Mouse (Mus musculus): Measurements from ENCODE around the gene Proser2. TPM values are rescaled to one million over a fixed set of nuclear protein-coding genes. Genes with fewer than 3 reads are reported as not detected.
A peak's percentile ranks its signal among the peaks of the same experiment; 100 is the strongest.

The Proser2 gene
- 1 to 10 TPM; 2.2 to 2.3 TPM for total RNA-seq (2021)

DNA sequence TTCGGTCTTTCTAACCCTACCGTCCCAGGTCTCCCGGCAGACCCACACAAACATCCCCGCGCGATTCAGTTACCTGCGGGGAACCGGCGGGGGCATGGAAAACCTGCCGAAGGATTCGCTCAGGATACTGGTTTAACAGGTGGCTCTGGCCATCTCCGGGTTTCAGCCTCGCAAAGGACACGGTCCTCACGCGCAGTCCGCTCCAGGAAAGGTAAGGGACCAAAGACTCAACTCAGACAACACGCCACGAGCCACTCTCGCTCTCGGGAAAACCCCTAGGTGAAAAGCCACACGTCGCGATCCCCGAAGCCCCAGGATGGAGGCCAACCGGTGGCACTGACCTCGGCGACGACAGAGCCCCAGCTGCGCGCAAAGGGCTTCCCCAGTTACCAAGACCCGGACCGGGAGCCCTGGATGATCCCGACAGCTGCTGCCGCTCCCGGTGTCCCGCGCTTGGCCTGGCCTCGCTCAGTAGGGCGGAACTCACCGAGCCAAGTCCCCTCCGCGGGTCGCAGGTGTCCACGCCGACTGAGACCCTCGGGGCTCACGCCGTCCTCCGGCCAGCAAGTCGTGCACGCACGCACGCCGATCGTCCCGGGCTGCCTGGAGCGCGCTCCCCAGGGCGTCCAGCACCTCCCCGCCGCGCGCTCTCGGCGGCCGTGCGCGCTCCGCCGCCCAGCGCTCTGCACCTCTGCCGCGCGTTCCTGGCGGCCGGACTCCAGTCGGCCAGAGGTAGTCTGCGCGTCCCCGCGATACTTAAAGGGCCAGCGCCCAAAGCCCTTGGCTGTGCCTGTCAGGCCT lies at the start of gene Proser2:
Proser2 (minus strand) TSS at position 657 of the 801 bp plus-strand sequence.
- DNase-seq = peak; percentile 32 to 41

DNA sequence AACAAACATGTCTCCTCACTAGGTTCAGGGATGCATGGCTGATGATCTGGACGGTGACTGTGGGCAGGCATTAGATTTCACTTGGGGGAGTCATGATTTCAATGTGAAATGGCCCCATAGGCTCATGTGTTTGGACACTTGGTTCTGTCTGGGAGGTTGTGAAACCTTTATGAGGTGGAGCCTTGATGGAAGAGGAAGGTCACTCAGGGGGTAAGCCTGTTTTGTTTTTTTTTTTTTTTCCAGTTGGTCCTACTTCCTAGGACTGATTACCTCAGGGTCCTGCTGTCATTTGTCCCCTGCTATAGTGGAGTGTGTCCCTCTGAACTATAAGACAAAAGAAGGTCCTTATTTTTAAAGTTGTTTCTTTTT lies 49.7 kb upstream of the Proser2 start:
- no peak for DNase-seq

DNA sequence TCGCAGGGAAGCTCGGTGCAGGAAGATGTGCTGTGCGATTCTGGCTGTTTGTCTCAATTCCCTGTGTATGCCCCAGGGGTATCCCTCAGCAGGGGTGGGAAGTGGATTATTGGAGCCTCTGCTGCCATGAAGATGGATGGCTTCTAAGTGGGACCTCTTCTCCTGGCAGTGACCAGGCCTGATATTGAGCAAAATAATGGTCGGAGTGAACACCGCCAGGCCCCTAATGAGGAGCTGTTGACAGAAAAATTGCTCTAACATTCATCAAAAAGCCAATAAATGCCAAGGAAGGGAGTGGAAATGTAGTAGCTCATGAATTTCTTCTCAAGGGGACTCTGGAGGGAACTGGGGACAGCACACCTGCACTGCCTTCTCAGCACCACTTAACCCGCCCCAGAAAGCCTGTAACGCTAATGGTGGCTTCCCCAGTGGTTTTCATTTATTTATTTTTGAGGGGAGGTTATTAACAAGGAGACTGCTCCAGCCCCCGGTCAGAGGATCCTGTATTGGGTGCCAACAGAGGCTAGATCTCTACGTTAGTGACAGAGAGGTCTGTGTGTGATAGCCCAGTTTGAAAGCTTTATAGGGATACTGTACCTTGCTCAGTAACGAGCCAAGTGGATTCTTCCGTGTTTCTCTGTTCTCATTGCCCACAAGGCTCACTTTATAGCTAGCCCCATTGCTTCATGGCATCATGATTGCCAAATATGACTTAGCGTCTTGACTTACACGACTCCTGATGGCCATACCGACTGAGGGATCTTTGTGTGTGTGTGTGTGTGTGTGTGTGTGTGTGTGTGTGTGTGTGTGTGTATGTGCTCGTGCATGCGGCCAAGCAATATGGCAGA lies 49.1 kb upstream of the Proser2 start:
- DNase-seq = no peak

DNA sequence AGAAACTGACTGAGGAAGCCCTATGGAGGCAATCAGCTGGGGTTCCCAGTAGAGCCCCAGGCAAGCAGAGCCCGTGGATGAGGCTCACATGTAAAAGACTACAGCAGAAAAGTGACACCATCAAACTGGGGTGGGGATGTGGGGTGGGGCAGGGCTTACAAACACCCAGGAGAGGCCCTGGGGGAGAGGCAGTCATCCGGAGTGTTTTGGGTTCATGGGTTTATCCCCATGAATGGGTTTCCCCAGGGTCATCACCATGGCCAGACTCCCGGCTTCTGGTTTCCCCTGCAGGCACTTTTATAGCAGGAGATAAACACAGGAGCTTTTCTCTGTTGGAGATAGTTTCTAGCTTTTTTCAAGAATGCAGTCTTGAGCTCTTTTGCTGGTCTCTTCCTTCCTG lies 43.0 kb upstream of the Proser2 start:
- no peak for DNase-seq

DNA sequence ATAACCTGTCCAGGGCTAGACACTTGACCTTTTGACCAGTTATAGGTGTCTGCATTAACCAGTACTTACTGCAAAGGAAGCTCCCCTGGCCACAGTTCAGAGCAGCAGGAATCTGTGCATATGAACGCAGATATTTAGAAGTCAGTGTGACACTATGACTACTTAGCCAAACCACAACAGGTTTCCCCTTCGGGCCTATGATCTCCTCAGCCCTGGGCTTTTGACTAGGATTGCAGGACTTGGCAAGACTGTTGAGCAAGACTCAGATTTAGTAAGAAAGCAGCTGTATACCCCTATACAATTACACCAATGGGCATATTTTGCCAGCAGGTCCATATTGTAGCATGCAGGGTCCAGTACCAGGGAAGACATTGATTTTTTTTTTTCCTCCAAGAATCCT lies 38.5 kb upstream of the Proser2 start:
- no peak for DNase-seq

DNA sequence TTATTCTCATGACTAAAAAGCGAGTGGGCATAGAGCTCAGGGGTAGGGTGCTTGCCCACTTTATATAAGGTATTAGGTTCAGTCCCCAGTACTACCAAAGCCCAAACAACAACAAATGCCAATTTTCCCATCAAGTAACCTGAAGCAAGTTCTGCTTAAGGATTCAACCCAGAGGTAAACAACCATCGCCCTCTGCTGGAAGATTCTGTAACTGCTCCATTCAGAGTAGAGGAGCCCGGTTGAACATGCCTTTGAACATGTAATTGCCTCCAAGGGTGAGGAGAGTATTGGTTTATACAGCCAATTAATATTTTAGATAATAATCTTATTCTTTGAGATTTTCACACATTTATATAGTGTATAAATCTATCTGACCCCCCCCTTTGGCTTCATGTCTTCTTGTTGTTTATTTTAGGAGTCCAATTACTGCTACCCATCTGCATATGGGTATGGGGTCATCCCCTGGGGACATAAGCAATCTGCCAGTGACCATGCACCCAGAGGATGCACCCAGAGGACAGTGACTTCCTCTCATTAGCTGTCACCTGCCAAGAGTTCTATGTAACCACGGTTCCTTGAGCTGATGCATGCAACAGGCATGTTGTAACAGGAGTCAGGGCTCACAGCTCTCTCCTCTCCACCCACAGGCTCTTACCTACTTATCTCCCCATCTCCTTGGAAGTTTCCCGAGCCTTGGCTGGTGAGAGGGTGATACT lies 38.0 kb upstream of the Proser2 start:
- DNase-seq = peak; percentile 47 to 59

DNA sequence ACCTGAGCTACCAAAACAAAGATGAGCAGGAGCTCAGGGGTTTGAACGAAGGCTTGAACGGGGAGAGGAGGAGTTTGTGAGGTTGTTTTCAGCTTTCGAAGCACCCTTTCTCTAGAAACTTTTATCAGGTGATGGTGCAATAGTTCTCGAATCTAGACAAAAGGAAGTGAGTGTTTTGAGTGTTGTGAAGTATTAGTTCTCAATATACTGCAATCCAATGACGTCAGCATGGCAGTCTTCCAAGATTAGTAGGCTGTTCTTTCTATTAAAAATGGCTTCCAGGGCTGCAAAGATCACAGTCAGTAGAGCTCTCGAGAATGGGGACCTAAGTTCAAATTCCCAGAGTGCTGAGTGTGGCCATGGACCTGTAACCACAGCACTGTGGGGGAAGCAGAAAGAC lies 35.8 kb upstream of the Proser2 start:
- DNase-seq = no peak

DNA sequence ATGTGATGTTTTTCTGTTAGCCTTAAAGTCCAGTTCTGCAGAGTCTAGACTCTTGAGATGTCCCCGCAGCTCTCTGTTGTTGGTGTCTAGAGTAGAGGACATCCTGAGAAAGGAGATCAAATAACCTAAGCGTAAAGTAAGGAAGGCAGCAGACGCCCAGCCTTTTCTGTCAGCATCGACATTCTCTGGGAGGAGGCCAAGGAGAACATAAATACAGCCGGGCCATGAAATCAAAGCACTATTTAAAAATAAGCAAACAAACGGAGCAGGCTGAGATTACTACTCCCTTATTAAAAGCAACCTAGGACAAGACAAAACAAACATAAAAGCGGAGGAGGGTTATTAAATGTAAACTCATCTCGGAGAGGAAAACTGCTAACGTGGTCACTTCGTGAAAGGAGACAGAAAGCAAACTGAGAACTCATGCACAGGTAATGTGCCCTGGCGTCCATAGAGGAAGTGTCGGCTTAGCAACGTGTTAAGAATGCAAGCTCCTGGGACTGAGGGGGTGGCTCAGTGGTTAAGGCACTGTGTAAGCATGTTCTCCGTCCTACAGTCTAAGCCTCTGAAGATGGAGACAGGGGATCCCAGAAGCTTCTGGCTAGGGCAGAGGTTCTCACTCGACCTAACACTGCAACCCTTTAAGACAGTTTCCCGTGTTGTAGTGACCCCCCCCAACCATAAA lies 34.7 kb upstream of the Proser2 start:
- DNase-seq = no peak

DNA sequence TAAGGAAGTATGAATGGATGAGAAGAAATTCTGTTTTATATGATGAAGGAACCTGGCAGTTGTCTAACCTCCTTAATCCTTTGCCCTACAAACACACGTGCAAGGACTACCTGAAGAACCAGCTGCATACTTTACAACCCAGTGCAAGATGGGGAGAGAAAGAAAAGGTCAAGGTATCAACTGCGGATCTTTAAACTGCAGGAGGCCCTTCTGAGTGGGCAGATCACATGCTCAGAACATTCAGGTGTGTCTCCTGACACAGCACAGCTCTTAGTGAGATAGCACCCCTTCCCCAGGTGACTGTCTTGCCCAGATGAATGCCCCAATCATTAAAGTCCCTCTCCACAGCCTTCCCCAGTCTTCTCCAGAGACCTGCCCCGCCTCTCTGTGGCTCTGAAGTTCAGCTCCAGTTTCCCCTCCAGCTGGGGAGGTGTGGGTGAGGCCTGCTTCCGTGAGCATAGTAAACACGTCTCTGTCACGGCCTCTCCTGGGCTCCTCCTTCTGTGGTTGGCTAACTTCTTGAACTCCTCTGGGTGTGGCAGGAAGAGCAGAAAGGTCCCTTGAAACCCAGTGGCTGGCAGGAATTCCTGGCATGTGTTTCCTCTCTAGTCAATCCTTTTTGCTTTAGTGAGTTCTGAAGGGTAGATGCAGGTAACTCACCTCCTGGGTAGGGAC lies 32.5 kb upstream of the Proser2 start:
- no peak for DNase-seq

DNA sequence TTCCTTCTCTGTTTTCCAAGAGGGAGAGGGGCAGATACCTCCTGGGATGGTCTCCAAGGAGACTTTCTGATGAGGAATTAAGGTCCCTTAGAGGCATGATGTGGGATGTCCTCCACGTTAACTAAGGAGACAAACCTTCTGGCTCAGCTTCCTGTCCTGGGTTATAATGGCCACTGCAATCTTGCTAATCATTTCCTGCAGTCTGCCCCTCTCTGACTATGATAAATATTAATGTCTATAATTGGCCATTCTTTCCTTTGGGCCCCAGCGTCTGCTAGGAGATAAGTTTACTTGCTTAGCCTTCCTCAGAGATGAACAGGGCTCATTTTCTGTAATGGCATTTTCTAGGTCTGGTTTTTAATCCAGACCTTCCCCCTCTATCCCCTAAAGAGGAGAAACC lies 29.7 kb upstream of the Proser2 start:
- no peak for DNase-seq

DNA sequence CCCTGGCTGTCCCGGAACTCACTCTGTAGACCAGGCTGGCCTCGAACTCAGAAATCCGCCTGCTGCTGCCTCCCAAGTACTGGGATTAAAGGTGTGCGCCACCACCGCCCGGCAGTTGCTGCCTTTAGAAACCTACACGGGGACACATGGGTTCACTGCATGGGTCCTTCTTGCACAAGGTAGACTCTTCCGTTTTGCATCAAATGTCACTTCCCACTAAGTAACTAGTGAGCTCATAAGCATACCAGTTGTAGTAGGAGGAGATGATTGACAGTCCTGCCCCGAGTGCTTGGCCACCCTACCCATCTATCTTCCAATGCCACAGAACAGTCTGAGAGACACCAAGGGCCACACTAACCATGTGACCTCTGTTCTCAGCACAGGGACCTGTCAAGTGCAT lies 29.2 kb upstream of the Proser2 start:
- DNase-seq = no peak

DNA sequence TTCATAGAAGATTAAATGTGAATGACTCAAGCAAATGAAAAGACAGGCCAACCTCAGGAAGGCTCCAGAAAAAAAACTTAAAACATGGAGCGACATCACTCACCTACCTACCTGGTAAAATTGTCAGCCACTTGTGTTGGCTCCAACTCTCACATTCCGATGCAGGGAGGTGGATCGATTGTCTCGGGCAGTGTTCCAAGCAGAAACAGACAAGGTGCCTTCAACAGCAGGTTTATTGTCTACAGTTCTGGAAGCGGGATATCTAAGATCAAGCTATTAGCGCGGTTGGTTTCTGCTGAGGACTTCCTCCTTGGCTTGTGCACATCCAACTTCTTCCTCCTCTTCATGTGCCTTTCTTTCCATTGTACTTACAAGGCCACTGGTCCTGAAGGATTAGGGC lies 27.6 kb upstream of the Proser2 start:
- no peak for DNase-seq

DNA sequence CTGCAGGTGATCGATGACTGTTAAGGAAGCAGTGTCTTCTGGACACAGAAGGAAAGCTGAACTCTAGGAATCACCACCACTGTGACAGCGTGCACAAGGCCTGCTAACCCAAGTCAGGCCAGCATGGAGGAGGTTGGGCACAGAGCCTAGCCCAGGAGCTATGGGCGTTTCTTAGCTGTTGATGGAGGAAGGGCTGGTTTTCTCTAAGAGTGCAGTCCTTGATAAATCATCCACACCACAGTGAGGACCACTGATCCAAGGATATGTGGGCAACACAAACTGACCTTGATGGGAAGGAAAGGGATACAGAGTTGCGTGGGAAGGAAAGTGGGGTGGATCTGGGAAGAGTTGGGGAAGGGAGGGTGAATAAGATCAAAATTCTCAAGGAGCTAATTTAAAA lies 27.2 kb upstream of the Proser2 start:
- DNase-seq = no peak

DNA sequence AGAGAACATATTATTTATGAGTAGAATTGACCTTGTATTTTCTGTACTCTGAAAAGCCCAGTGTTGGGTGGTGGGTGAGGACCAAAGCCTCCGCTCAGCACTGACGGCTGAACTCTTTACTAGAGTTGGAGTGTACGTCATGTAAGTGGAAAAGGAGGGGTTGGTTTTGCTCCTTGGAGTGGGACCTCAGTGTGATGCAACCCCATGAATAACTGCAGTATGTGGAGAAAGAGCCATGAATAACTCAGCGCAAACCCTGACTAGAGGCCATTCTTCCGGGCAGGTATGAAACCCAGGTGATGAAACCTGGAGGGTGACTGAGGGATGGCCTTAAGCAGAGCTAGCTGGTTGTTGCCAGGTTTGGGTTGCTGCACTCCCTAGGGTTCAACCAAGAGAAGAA lies 19.8 kb upstream of the Proser2 start:
- DNase-seq = no peak

DNA sequence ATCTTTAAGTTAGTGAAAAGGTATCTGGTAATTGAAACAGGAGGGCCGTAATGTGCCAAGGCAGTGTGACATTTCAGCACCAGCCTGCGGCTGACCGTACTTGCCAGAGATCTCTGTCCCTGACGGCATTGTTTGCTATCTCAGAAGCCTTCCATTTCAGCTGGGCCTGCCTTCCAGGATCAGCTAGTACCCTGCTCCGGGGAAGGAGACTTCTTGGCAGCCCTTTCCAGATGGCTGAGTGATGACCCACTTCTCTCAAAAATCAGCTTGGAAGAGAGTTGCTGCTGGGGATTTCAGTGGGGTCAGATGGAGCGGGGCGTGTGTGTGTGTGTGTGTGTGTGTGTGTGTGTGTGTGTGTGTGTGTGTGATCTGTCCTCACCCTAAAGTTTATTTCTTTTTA lies 16.9 kb upstream of the Proser2 start:
- no peak for DNase-seq

DNA sequence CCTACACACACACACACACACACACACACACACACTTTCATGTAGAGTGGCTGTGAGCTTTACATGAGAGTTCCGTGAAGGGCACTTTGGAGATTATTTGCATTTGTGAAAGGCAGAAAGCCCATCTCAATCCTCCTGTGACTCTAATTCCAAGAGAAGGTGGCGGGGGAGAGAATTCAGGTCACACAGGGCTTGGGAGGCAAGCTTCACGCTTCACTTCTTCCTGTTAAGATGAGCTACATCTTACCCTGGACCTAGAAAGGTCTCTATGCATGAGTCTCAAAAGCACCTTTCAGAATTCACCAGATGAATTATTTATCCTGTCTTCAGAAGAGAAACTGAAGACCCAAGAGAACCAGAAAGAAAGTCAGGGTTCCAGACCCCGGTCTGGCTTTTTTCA lies 16.2 kb upstream of the Proser2 start:
- DNase-seq = no peak

DNA sequence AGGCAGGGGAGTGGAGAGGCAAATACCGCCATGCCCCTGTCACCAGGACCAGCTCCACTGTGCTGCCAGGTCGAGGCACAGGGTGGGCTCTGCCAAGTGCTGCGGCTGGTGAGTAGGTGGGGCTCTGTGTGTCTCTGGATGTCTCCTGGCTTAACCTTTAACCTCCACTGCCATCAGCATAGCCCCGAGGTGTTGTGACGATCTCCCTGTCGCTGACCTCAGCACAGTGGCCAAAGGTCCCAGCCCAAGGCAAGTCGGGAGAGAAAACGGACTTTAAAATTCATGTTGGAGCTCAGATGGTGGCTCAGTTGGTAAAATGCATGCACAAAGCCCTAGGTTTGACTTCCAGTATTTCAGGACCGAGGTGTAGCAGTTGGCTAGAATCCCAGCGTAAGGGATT lies 15.6 kb upstream of the Proser2 start:
- no peak for DNase-seq

DNA sequence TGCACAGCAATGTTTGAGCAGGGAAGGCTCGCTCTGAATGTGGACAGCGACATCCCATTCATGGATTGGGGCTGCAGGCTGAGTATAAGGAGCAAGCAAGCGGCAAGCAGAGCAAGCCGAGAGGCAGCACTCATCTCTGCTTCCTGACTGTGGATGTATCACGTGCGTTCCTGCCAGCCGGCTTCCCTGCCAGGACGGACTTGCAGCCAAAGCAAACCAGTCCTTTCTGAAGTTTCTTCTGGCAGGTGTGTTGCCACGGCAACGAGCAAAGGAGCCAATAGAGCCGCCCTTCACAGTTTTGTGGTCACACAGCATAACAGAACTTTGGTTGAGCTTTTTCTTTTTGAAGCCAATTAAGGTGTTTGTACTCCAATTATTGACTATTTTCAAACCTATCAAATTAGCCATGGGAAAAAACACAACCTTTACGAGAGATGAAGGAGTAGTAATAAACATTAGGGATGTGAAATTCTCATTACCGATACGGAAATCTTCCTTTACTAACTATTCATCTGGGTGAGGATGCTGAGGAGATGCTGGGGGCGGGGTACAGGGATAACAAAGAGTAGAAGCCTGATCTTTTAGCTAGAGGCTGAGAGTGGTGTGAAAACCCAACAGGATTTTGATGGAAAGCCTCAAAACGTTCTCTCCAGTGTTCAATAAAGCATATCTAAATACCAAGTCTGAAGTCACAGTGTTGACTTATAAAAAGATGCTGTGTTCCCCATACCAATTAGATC lies 13.1 kb upstream of the Proser2 start:
- DNase-seq = no peak

DNA sequence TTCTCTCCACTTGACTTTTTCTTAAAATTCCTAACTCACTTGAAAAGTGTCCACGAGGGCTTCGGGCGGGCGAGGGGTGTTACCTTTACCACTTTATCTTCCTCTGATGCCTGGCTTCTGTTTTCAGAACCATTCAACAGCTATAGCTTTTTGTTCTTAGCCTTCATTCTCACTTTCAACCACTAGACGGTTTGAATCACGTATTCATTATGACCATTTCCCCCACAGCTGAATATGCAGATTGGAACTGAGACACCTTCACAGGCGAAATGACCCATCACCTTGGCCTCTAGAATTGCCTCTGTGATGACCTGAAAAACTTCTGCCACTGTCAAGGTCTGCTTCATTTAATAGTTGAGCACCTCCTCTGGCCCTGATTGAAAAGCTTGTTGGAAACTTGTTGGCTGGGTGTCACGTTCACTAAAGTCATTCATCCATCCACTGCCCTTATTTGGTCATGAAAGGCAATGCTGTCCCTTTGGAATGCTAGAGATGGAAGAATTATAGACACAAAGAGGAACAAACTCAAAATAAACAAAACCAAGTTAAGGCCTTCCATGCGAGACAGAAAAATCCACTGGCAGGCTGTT lies 10.7 kb upstream of the Proser2 start:
- no peak for DNase-seq

DNA sequence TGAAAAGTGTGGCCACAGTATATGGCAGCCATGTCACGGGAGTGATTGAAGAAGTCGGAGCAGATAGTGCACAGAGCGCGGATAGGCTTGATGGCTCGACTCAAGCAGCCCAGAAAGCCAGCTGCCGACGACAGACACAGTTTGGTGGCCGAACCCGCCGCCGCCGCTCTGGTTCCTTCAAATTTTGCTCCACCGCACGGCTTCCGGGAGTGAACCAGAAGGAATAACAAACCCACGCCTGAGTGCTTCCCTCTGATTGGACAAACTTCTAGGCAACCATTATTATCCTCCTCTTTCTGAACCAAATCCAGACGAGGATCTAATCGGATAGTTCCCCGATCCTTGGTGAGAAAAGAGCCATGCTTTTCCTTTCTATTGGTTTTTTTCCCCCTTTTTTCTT lies 3.9 kb upstream of the Proser2 start:
- no peak for DNase-seq

DNA sequence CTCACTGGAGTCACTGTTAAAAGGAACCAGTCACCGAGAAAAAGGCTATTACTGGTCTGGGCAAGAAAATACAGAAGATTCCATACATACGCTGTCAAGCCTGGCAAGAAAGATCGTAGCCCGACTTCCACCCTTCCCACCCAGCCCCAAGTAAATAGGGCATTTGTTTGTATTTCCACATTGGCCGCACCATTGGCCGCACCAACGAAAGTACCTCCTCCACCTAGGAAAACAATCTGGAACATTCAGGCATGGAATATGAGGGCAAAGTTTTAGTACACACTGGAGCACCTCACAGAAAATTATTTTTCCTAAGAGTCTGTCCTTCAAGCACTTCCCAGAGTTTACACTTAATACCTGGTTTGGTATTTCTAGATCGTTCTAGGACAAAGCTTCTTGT lies 1.1 kb downstream of the Proser2 start:
- no peak for DNase-seq
